Mouse (Mus musculus) thymus, adult 2 months (tissue): ENCODE results near the gene Fam19a5.

Experiments
- CTCF ChIP-seq: fragments of 200-500 bp; IDR thresholded peaks from 2 replicates; pipeline ENCODE4 v1.5.1; 2012; ENCODE audit warnings: mild to moderate bottlenecking, control low read depth, low read length, moderate library complexity, borderline replicate concordance; ENCODE audit not compliant: control insufficient read depth, poor library complexity, insufficient read depth; ENCODE audit errors: extremely low read depth
- POLR2A ChIP-seq: fragments of 200-500 bp; IDR thresholded peaks from 2 replicates; pipeline ENCODE4 v1.6.1; 2012; ENCODE audit warnings: mild to moderate bottlenecking, low read length, control low read depth, moderate library complexity; ENCODE audit not compliant: control insufficient read depth, poor library complexity, insufficient read depth; ENCODE audit errors: extremely low read depth

DNA sequence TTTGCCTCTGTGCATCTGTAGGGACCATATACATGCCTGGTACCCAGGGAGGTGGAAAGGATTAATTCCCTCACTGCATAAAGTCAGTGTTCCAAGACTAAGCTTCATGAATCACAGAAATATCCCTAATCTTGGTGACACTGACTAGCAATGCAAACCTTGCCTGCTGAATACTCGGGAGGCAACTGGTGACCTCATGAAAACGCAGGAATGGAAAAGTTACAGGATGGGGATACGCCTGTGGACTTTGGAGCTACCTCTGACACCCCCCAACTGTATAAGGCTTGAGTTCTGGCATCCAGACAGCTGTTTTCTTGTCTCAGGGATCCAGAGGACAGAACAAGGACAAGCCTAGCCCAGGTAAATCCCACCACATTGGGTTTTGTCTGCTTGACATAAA, 42.4 kb upstream of the Fam19a5 start:
- TF ChIP-seq POLR2A: no peak
- no peak for TF ChIP-seq CTCF
